Mouse (Mus musculus): ENCODE data around the gene Gm11627.

DNA sequence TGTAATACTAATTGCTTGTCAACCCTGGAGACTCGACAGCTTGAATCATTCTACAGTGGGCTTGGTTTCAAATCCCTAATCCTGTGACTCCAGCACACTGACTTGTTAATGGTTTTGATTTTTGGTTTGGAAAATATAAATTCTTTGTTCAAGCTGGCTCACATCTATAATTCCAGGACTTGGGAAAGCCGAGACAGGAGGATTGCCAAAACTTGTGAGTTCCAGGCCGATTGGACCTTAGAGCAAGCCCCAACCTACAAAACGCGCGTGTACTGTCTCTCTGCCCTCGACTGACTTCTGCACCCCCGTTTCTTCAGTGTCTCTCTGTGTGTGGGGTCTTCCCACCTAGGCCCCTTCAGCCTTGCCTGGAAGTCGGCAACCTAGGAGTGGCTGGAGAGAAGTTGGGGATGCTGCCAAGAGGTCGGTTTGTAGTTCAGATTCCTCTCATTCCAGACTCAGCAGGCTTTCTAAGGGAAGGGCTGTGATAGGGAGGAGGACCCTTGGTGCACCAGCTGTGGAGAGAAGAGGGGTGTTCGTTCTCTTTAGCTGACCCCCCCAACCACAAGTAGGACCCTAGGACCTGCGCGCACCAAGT is 2.9 kb upstream of the Gm11627 start:
- TF ChIP-seq POLR2A (IDR thresholded peaks at IDR 0.05; ENCODE audit: borderline replicate concordance, control insufficient read depth, low read depth, low read length) (no peak), CTCF (IDR thresholded peaks at IDR 0.05; ENCODE audit: control insufficient read depth, insufficient read depth, low read length) (no peak)
